Mouse (Mus musculus) embryo, embryonic 10.5 days (tissue): ENCODE measurements around the gene Kcnn4.

ENCODE experiments used
- DNase-seq: peaks from one replicate; pipeline ENCODE4 v3.0.0-alpha.2; 2015; ENCODE audit warnings: low spot score

Gene Kcnn4

DNA sequence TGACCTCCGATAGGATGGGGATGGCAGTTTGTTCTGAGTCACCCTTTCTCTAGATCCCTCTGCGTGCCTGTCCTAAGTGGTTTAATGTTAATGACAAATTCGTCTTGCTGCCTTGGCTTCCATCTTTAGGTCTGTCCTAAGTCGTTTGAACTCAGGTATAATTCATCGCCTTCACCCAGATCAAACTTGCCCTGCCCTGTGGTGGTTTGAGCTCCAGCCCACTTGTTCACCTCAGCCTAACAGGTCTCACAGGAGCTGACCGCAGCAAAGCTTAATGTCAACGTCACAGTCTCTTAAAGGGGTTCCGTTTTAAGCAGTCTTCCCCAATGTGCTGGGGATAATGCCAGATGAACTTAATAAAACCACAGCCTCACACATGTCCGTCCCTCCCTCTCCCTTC is 55.9 kb downstream of the Kcnn4 start:
- no peak for DNase-seq

DNA sequence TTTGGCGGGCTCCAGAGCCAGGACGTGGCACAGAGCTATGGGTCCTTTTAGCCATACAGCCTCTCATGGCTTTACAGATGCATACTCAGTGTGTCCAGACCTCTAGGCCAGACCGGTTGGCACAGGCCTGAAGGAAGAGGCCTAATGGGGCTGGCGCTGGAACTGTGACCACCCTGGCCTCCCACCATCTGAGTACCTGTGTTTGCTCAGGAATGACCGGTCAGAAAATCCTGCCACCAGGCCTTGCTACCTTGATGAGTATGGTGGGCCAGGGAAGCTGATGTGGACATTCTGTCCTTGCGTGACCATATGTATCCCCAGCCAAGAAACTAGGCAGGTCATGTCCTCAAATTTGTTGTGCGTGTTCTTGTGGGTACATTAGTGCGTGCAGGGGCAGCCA is 57.1 kb downstream of the Kcnn4 start:
- no peak for DNase-seq

- no peak for DNase-seq
These were observed 58.7 kb downstream of the Kcnn4 start for GRCm38 (mm10) chr7:24428725-24429124.

DNA sequence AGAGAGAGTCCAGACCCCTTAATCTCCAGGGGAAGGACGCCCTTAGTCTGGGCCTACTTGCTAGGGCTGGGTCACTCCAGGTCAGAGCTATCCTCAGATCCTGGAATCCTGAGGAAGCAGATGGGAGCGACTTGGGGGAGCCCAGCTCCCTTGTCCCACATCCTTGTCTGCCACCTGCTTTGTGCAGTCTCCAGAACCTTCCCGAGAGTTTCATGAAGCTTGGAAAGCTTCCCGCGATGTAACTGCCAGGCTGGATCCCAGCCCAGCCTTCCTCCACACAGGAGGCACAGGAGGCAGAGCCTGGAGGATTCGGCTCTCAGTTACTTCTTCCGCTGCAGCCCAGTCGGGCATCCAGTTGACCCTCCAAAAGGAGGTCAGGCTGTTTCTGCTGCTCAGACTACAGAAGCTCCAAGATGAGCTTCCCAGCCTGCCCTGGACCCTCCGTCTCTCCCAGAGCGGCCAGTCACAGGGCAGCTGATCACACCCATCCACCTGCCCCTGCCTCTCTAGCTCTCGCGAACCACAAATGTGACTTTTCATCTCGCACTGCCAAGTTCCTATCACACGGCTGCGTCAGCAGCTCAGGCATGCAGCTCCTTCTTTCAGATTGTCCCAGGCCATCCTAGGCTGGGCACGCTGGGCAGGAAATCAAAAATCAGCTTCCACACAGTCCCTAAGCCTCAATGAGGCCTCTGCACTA is 59.5 kb downstream of the Kcnn4 start:
- no peak for DNase-seq

DNA sequence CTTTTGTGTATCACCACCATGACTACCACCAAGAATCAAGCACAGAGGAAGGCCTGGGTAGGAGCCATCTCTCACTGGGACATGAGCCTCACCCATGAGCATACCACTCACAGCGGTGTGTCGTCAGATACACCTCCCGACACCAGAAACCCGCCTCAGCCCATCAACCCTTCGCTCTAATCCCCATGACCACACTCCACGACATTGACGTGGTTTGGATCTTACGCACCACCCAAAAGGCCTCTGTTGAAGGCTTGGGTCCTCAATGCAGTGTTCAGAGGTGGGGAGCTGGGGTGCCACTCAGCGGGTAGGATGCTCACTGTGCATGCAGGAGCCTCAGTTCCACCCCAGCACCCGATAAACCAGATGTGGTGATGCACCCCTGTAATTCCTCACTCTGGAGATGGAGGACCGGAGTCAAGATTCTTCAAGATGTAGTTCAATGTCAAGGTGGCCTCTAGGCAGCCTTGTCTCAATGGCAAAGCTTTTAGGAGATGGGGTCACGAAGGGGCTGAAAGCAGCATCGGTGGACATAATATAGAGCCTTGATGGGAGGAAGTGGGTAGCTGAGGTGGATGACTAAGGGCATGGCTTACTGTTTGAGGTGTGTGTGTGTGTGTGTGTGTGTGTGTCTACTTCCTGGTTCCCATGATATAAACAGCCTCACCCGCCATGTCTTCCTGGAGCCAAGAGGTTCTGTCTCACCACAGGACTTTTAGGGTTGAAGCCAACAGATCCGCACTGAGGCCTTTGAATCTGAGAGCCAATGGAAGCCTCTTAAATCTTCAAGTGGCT is 60.7 kb downstream of the Kcnn4 start:
- no peak for DNase-seq

GRCm38 (mm10) chr7:24431713-24432112 is 61.6 kb downstream of the Kcnn4 start:
- no peak for DNase-seq

DNA sequence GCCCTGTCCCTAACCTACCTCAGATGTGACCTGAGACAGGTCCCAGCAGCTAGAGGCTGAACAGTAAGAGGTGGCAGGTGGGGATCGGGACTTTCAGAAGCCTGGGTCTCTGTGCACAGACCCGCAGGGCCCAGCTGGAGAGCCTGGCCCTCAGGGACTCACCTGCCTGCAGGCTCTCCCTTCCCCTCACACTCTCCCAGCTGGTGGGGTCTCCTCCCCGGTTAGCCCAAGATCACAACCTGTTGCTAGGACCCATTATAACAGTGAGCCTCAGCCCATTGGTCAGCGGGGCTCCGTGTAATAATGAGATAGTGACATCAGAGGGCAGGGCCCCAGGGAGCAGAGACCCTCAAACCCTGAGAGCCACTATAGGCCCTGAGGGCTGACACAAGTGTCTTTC is 65.2 kb downstream of the Kcnn4 start:
- DNase-seq: no peak
